Mouse (Mus musculus) limb, embryonic 11.5 days (tissue): ENCODE data around the gene Dync1h1. TPM values are rescaled to one million over a fixed set of nuclear protein-coding genes. Genes with fewer than 3 reads are reported as not detected.
A peak's percentile ranks its signal among the peaks of the same experiment; 100 is the strongest.

Experiments used
- ATAC-seq: fragments of 200-750 bp; cut with Nextera tagmentation; 2 replicates; pipeline ENCODE4 v1.8.0; 2017; ENCODE audit warnings: low read depth; ENCODE audit not compliant: insufficient number of reproducible peaks, low FRiP score, low TSS enrichment
- DNase-seq: peaks from one replicate; pipeline ENCODE4 v3.0.0-alpha.2; 2015; ENCODE audit warnings: low spot score
- H3K27ac ChIP-seq: fragments of 300-500 bp; sonication (generic); replicated peaks from 2 replicates; pipeline ENCODE4 v1.5.1; 2014; ENCODE audit warnings: low read depth, mild to moderate bottlenecking, low read length
- H3K27me3 ChIP-seq: fragments of 300-500 bp; sonication (generic); 2 replicates; pipeline ENCODE4 v1.6.1; 2014; ENCODE audit warnings: mild to moderate bottlenecking, low read length, mixed read lengths; ENCODE audit not compliant: control insufficient read depth, insufficient read depth
- H3K36me3 ChIP-seq: fragments of 300-500 bp; sonication (generic); 2 replicates; pipeline ENCODE4 v1.6.1; 2014; ENCODE audit warnings: mild to moderate bottlenecking, low read length, moderate library complexity, mixed read lengths; ENCODE audit not compliant: control insufficient read depth, insufficient read depth
- H3K4me1 ChIP-seq: fragments of 300-500 bp; sonication (generic); 2 replicates; pipeline ENCODE4 v1.6.1; 2014; ENCODE audit warnings: low read length, mixed read lengths; ENCODE audit not compliant: control insufficient read depth, insufficient read depth
- H3K4me2 ChIP-seq: fragments of 300-500 bp; sonication (generic); 2 replicates; pipeline ENCODE4 v1.6.1; 2014; ENCODE audit warnings: low read depth, mild to moderate bottlenecking, moderate library complexity; ENCODE audit not compliant: severe bottlenecking
- H3K4me3 ChIP-seq: fragments of 300-500 bp; sonication (generic); 2 replicates; pipeline ENCODE4 v1.5.1; 2014; ENCODE audit warnings: low read depth, low read length
- H3K9ac ChIP-seq: fragments of 300-500 bp; sonication (generic); 2 replicates; pipeline ENCODE4 v1.6.1; 2014; ENCODE audit warnings: mild to moderate bottlenecking, low read length
- H3K9me3 ChIP-seq: fragments of 300-500 bp; sonication (generic); 2 replicates; pipeline ENCODE4 v1.6.1; 2016; ENCODE audit warnings: low read length; ENCODE audit not compliant: control insufficient read depth
- WGBS: fragments of 180-500 bp; shearing (Covaris S2); extraction: QIAGEN DNeasy Blood & Tissue Kit; methylation state at CpG from one replicate; pipeline ENCODE4 v1.1.7; 2014; 5-methylcytosine and 5-hydroxymethylcytosine counted together
- polyA plus RNA-seq: library from polyadenylated mRNA; unstranded; fragments of >200 nt; fragmentation: Nextera tagmentation; extraction: Ambion mirVana; gene quantifications from 2 replicates; pipeline ENCODE4 v1.2.1, GENCODE M21; 2014

Dync1h1 gene
- polyA plus RNA-seq, 1 experiment from 2014 or later = 67.7 TPM

DNA sequence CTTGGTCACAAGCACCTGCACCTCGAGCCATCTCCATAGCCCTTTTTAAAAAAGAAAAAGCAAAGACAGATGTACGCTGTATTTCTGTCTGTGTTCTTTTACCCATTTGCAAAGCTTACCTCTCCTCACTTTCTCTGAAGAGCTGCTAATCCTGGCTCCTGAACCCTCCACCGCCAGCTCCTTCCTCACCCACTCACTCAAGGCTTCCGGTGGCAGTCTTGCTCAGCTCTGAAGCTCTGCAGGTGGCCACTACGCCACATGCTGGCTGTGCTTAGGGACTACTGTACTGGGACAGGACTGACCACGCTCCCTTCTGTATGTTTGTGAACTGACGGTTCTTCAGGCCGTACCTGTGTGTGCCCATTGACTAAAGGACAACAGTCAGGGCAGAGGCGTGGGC lies 34.9 kb upstream of the Dync1h1 start:
- Histone ChIP-seq H3K4me2 (no peak overlapping the region), H3K4me1 (no peaks in the 10 kb centered on the region), H3K36me3 (peaks cover 17% of the 10 kb centered on the region), H3K4me3 (no peak overlapping the region), H3K27me3 (no peaks in the 10 kb centered on the region), H3K9me3 (no peaks in the 10 kb centered on the region), H3K9ac (no peak overlapping the region), H3K27ac (no peak overlapping the region)
- ATAC-seq (no peak), DNase-seq (no peak)
- 92% methylated on average over 9 of the region's 9 CpGs for WGBS

DNA sequence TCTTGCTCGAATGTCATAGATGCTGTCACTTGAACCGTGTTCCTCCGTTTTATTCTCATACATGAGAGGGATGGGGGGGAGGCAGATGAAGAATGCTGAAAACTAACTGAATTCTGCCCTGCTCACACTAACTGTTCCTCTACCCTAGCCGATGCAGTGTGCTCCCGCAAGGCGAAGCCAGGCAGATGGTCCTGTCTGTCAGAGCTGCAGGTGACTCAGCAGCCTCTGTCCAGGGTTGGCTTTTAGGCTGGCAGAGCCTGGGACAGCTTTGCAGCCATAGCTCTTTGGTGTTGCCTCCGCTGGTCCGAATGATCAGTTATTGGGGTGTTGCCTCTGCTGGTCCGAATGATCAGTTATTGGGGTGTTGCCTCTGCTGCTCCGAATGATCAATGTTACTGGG lies 30.2 kb upstream of the Dync1h1 start:
- DNase-seq = no peak
- Histone ChIP-seq H3K36me3 (peaks cover 12% of the 10 kb centered on the region), H3K9ac (no peak overlapping the region), H3K4me3 (no peak overlapping the region), H3K27me3 (no peaks in the 10 kb centered on the region), H3K27ac (no peak overlapping the region), H3K9me3 (no peaks in the 10 kb centered on the region), H3K4me2 (no peak overlapping the region), H3K4me1 (no peaks in the 10 kb centered on the region)
- ATAC-seq = no peak
- WGBS = 93% methylated on average over 10 of the region's 10 CpGs

DNA sequence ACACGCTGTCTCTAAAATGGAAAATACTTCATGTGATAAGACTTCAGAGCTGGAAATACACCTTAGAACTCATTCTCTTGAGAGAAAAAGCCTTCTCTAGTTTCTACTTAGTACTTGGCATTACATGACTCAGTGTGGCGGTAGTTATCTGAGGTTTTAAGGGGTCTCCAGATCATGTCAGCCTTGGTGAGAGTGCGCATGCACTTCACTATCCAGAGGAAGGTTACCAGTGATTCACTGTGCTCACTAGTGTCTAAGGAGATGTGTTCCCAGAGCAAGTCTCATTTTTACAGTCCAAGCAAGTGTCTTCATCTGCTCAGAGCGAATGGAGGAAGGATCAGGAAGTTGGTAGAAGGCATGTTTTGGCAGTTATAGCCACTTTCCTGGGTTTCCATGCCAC lies 28.9 kb upstream of the Dync1h1 start:
- peaks cover 8% of the 10 kb centered on the region for H3K36me3 ChIP-seq
- ATAC-seq = no peak
- 94% methylated on average over 4 of the region's 4 CpGs for WGBS

DNA sequence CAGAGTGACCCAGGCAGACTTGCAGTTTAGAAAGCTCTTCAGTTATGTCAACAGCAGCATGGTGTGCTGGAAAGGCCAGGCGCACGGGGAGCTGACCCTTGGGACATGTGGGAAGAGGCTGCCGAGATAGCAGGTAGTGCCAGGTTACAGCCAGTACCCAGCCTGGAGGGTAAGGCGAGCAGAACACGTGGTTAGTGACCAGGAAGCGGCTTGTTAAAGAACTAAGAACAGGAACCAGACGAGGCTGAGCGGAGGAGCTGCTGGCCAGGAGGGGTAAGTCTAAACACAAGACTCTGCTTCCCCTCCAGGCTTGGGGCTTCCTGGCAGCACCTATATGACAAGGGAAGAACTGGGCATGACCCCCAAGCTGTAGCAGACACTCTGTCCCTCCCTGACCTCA lies 27.6 kb upstream of the Dync1h1 start:
- H3K4me2 ChIP-seq = no peak overlapping the region
- no peaks in the 10 kb centered on the region for H3K4me1 ChIP-seq
- H3K27me3 ChIP-seq = no peaks in the 10 kb centered on the region
- ATAC-seq (no peak), DNase-seq (no peak)
- no peaks in the 10 kb centered on the region for H3K9me3 ChIP-seq
- H3K36me3 ChIP-seq = peaks cover 4% of the 10 kb centered on the region; the same call in 1 of the 2 replicates
- 82% methylated on average over 8 of the region's 8 CpGs for WGBS
- H3K9ac ChIP-seq = no peak overlapping the region
- no peak overlapping the region for H3K4me3 ChIP-seq
- no peak overlapping the region for H3K27ac ChIP-seq

More for the DNA sequence above, 28.9 kb upstream of the Dync1h1 start:
- Histone ChIP-seq H3K27me3 (no peaks in the 10 kb centered on the region), H3K4me1 (no peaks in the 10 kb centered on the region), H3K4me2 (no peak overlapping the region), H3K9ac (no peak overlapping the region), H3K9me3 (no peaks in the 10 kb centered on the region), H3K4me3 (no peak overlapping the region), H3K27ac (no peak overlapping the region)
- DNase-seq = no peak

DNA sequence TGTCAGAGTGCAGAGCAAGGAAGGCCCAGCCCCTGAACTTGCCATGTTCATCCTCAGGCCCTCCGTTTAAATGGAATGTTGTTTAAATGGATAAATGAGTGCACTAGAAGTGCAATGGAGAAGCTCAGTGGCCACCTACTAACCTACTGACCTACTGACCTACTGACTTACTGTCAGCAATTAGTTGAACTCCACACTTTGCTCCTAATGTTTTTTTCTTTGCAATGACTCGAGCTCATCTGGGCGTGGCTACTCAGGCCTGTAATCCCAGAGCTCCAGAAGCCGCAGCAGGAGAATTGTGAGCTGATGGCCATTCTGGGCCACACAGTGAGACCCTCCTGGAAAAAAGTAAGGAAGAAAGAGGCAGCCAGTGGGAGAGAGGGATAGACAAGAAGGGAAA lies 25.3 kb upstream of the Dync1h1 start:
- no peak overlapping the region for H3K27ac ChIP-seq
- 74% methylated on average over 4 of the region's 4 CpGs for WGBS
- H3K4me3 ChIP-seq = no peak overlapping the region
- peaks cover 7% of the 10 kb centered on the region; the same call in 1 of the 2 replicates for H3K36me3 ChIP-seq
- H3K4me2 ChIP-seq = no peak overlapping the region
- no peaks in the 10 kb centered on the region for H3K4me1 ChIP-seq
- H3K27me3 ChIP-seq = no peaks in the 10 kb centered on the region
- DNase-seq = no peak
- H3K9me3 ChIP-seq = no peaks in the 10 kb centered on the region
- no peak for ATAC-seq
- no peak overlapping the region for H3K9ac ChIP-seq

DNA sequence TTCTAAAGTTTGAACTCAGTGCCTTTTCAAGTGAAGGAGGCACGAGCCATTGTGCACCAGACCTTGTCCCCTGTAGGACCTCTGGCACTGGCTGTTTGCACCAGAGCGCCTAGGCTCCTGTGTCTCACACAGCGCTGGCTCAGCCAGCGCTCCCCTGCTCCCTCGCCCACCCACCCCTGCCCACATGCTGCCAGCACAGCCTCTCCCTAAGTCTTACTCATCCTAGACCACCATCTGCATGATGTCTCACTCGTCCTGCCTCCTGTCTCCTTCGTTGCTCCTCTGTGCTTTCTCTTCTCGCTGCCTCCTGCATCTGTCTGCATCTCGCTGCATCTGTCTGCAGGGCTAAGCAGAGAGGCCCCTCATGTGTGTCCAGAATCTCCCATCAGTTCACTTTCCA lies 22.9 kb upstream of the Dync1h1 start:
- ATAC-seq = no peak
- 91% methylated on average over 9 of the region's 9 CpGs for WGBS
- H3K36me3 ChIP-seq = peaks cover 7% of the 10 kb centered on the region; the same call in 1 of the 2 replicates

DNA sequence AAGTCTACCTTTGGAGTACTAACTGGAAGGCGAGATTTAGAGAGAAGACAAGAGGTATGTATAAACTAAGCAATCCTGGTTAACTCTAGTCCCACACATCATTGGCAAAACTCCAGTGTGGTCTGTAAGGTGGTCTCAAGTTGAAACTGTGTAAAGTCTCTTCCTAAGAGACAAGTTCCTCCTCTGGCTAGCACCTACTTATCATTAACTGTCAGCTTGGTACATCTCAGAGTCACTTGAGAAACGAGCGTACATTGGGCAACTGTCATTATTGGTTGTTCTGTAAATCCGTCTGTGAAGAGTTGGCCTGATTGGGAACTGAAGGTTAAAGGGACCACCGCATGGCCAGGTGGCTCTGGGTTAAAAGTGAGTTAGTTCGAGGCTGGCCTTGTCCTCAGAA lies 12.6 kb upstream of the Dync1h1 start:
- ATAC-seq (no peak), DNase-seq (no peak)
- H3K36me3 ChIP-seq = no peaks in the 10 kb centered on the region
- 78% methylated on average over 6 of the region's 6 CpGs for WGBS
- H3K9me3 ChIP-seq = no peaks in the 10 kb centered on the region
- no peak overlapping the region for H3K27ac ChIP-seq
- H3K4me3 ChIP-seq = no peak overlapping the region
- H3K9ac ChIP-seq = no peak overlapping the region
- H3K4me1 ChIP-seq = peaks cover 2% of the 10 kb centered on the region; the same call in 1 of the 2 replicates
- H3K4me2 ChIP-seq = no peak overlapping the region
- H3K27me3 ChIP-seq = no peaks in the 10 kb centered on the region

More for the DNA sequence above, 22.9 kb upstream of the Dync1h1 start:
- no peak for DNase-seq
- no peaks in the 10 kb centered on the region for H3K4me1 ChIP-seq
- no peaks in the 10 kb centered on the region for H3K27me3 ChIP-seq
- no peak overlapping the region for H3K4me3 ChIP-seq
- no peaks in the 10 kb centered on the region for H3K9me3 ChIP-seq
- H3K4me2 ChIP-seq = no peak overlapping the region
- H3K9ac ChIP-seq = no peak overlapping the region
- H3K27ac ChIP-seq = no peak overlapping the region

DNA sequence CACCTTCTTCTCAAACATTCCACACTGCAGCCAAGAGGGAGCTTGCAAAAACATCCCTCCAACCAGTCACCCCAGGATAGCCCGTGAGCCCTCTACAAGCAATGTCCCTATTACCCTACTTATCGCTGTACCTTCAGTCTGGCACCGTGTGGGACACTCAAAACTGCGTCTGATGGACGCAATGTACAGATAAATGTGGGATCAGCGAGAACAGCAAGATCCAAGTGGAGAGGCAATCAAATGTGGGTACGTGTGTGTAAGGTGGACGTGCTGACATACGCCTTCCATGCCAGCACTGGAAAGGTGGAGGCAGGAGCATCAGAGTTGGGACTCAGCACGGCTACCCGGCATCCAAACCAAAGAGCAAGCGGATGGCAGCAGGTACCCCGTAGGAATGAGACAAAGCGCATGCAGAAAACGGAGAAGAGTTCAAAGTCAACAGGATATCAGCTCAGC lies 10.4 kb upstream of the Dync1h1 start:
- WGBS = 3% methylated on average over 15 of the region's 15 CpGs
- H3K36me3 ChIP-seq = no peaks in the 10 kb centered on the region
- H3K27me3 ChIP-seq = no peaks in the 10 kb centered on the region
- peak overlapping the region; percentile 93 for H3K4me2 ChIP-seq
- H3K4me1 ChIP-seq = peaks cover 2% of the 10 kb centered on the region; the same call in 1 of the 2 replicates
- peak overlapping the region; percentile 57 for H3K4me3 ChIP-seq
- peak overlapping the region; percentile 73 for H3K9ac ChIP-seq
- no peak for DNase-seq
- no peaks in the 10 kb centered on the region for H3K9me3 ChIP-seq
- ATAC-seq = 0 out of 2 replicates have a peak, but pooled peaks have one; percentile 7
- peak overlapping the region; percentile 32; the same call in 1 of the 2 replicates for H3K27ac ChIP-seq
